Mouse (Mus musculus) lung, postnatal 0 days (tissue): ENCODE results near the gene Shb.

Source experiments
- CTCF ChIP-seq: IDR thresholded peaks from 2 replicates; pipeline ENCODE4 v1.5.1; 2016; ENCODE audit warnings: antibody characterized with exemption, mild to moderate bottlenecking
- EP300 ChIP-seq: IDR thresholded peaks from 2 replicates; pipeline ENCODE4 v1.6.1; 2016; ENCODE audit warnings: antibody characterized with exemption, mild to moderate bottlenecking, control low read depth

- no peak for TF ChIP-seq EP300
- peak; percentile 82 for TF ChIP-seq CTCF
Observed at GRCm38 (mm10) chr4:45549514-45549913, 17.2 kb upstream of the Shb start.
